In the genomic region with DNA sequence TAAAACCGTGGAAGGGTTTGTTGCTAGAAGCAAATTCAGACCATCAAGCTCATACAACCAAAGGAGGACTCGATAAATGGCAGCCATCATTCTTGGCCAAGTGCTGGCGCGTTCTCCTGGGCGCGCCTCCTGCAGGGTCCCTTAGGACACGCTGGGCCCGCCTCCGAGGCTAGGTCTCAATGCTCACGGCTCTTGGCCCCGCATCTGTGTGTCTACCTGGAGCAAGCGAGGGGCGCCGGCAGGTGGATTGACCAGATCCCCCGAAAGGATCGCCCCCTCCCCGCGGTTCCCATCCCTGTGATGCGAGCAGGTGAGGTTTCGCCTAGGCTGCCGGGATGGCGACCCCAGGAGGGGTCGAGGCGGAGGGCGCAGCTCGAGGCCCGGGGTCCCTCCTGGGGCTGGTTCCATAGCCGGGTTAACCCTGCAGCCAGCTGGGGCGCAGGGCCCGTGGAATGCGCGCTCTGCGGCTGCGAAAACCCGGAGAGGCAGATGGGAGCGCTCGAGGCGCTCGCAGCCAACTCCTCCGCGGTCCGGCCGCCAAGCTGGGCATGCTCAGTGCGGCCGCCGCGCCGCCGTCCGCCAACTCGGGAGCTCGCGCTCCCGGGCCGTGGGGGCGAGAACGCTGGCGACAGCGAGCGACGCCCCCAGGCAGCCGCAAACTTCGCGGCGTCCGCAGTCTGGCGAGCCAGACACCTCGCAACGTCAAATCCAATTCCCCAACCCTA, we compare ENCODE assay signal across 7 mouse cellular contexts. TPM values are rescaled to one million over a fixed set of nuclear protein-coding genes. Genes with fewer than 3 reads are reported as not detected.
DNase-seq lines count a peak whose midpoint lies in the region; ATAC-seq and TF ChIP-seq lines count a peak whose summit lies in the region.

A gene (plus strand): TSS at position 555 of the 725 bp plus-strand sequence.

- intact Hi-C loops in left cerebral cortex, postnatal 25 days (cut with DNase I): loop anchor here (5.0 kb wide), 2 partner anchors 313 to 428 kb away; a partner anchor contains a TSS

- TF ChIP-seq CTCF in intestine, postnatal 0 days (IDR thresholded peaks at IDR 0.05; ENCODE audit: low read depth): no peak; the same call in none of the 2 replicates

- H3K4me2 ChIP-seq in intestine, postnatal 0 days (replicated peaks; ENCODE audit: low read depth): peak within 1 kb of the TSS; percentile 98
- peak within 1 kb of the TSS; percentile 98 for H3K4me2 ChIP-seq in stomach, embryonic 14.5 days (replicated peaks; ENCODE audit: low read depth, low read length)

- peaks cover 43% of the 10 kb centered on the region for H3K27me3 ChIP-seq in intestine, postnatal 0 days (replicated peaks; ENCODE audit: control insufficient read depth, insufficient read depth, low read length)
- H3K27me3 ChIP-seq in midbrain, embryonic 10.5 days (ENCODE audit: low read depth, poor library complexity, severe bottlenecking): peaks cover 52% of the 10 kb centered on the region
- 0 out of 2 replicates have a peak, but pooled peaks cover 6% of the 10 kb centered on the region for H3K27me3 ChIP-seq in stomach, embryonic 14.5 days (ENCODE audit: control insufficient read depth, insufficient read depth, low read length)

- no peaks in the 10 kb centered on the region for H3K9me3 ChIP-seq in intestine, postnatal 0 days (ENCODE audit: control insufficient read depth)
- no peaks in the 10 kb centered on the region for H3K9me3 ChIP-seq in midbrain, embryonic 10.5 days (replicated peaks)
- no peaks in the 10 kb centered on the region for H3K9me3 ChIP-seq in stomach, embryonic 14.5 days (ENCODE audit: control insufficient read depth, low read depth, low read length)

- 2% methylated on average over 64 of the region's 69 CpGs for WGBS in intestine, postnatal 0 days
- WGBS in midbrain, embryonic 10.5 days: under 1% methylated on average over 69 of the region's 69 CpGs
- WGBS in stomach, embryonic 14.5 days: under 1% methylated on average over 65 of the region's 69 CpGs

- peak; percentile 68 for ATAC-seq in intestine, postnatal 0 days
- ATAC-seq in stomach, embryonic 14.5 days (ENCODE audit: insufficient number of reproducible peaks, insufficient read depth, low FRiP score, low read depth): peak; percentile 71

- H3K4me3 ChIP-seq in intestine, postnatal 0 days (ENCODE audit: low read depth, low read length): peak within 1 kb of the TSS; percentile 71
- H3K4me3 ChIP-seq in midbrain, embryonic 10.5 days: peak within 1 kb of the TSS; percentile 83
- H3K4me3 ChIP-seq in stomach, embryonic 14.5 days (ENCODE audit: low read depth, low read length): peak within 1 kb of the TSS; percentile 82

- peak within 1 kb of the TSS; percentile 48 for H3K9ac ChIP-seq in intestine, postnatal 0 days (ENCODE audit: low read depth, low read length)
- H3K9ac ChIP-seq in stomach, embryonic 14.5 days (replicated peaks; ENCODE audit: low read depth, low read length): peak within 1 kb of the TSS; percentile 55

- DNase-seq in adrenal gland, postnatal 4 days (ENCODE audit: low spot score in 2 of 2): peak; percentile 38 to 60
- DNase-seq in embryo, embryonic 10 days (ENCODE audit: low spot score): peak; percentile 75
- DNase-seq in gastrocnemius, postnatal 25 days: peak; percentile 52
- peak; percentile 87 to 90 for DNase-seq in left cerebral cortex, postnatal 25 days (ENCODE audit: low spot score in 2 of 2)
- no peak for DNase-seq in midbrain, embryonic 10.5 days (ENCODE audit: low spot score)

- no peaks in the 10 kb centered on the region for H3K36me3 ChIP-seq in intestine, postnatal 0 days (ENCODE audit: control insufficient read depth, insufficient read depth)
- H3K36me3 ChIP-seq in midbrain, embryonic 10.5 days: no peaks in the 10 kb centered on the region
- H3K36me3 ChIP-seq in stomach, embryonic 14.5 days (ENCODE audit: control insufficient read depth, insufficient read depth, low read length): no peaks in the 10 kb centered on the region

- H3K4me1 ChIP-seq in intestine, postnatal 0 days (replicated peaks; ENCODE audit: control insufficient read depth, insufficient read depth, low read length): no peaks in the 10 kb centered on the region; the same call in 1 of the 2 replicates
- H3K4me1 ChIP-seq in midbrain, embryonic 10.5 days: peaks cover 34% of the 10 kb centered on the region
- H3K4me1 ChIP-seq in stomach, embryonic 14.5 days (ENCODE audit: control insufficient read depth, insufficient read depth, low read length): 0 out of 2 replicates have a peak, but pooled peaks cover 4% of the 10 kb centered on the region

- H3K27ac ChIP-seq in intestine, postnatal 0 days (ENCODE audit: low read depth, low read length): peak within 1 kb of the TSS; percentile 70
- peak within 1 kb of the TSS; percentile 95 for H3K27ac ChIP-seq in midbrain, embryonic 10.5 days (replicated peaks)
- peak within 1 kb of the TSS; percentile 84 for H3K27ac ChIP-seq in stomach, embryonic 14.5 days (ENCODE audit: low read length)

RNA-seq across cellular contexts. Expression of the gene that starts here (rescaled TPM):
- total RNA-seq in adrenal gland, postnatal 4 days (2021): 10 to 100 TPM; 21.7 TPM
- total RNA-seq in gastrocnemius, postnatal 25 days (2021): under 1 TPM; 0.46 to 0.77 TPM
- 0.42 TPM in 2 replicates for polyA plus RNA-seq in intestine, postnatal 0 days (2015; fragmentation: Nextera tagmentation; extraction: Ambion mirVana)
- 10 to 100 TPM; 37.4 to 44.7 TPM for total RNA-seq in left cerebral cortex, postnatal 25 days (2021)
- polyA plus RNA-seq in midbrain, embryonic 10.5 days (2016; fragmentation: Nextera tagmentation; extraction: Ambion mirVana): 2.3 and 2.7 TPM in 2 replicates
- 2.1 and 2.2 TPM in 2 replicates for polyA plus RNA-seq in stomach, embryonic 14.5 days (2014; fragmentation: Nextera tagmentation; extraction: Ambion mirVana)

Comparison
In these comparisons a context has a peak if more than half of its experiments do, and no peak if none do; other contexts are left out.
1. RNA of the gene that starts here (total RNA-seq): 37.4 to 44.7 TPM in left cerebral cortex, postnatal 25 days and 21.7 TPM in adrenal gland, postnatal 4 days; 0.46 to 0.77 TPM in gastrocnemius, postnatal 25 days; every median in the first group is over 10 times any median in the second.
2. Peak in DNase-seq in gastrocnemius, postnatal 25 days; RNA of the gene not detected or under 1 TPM.
3. Peak in ATAC-seq, H3K4me3 ChIP-seq, H3K27ac ChIP-seq, H3K9ac ChIP-seq and H3K4me2 ChIP-seq in intestine, postnatal 0 days; RNA of the gene not detected or under 1 TPM.
4. Peak in every context shown above with its lines, with median percentiles within 50 percentile points of each other: H3K27ac ChIP-seq and H3K4me3 ChIP-seq.